Mouse (Mus musculus): ENCODE results near the gene Serpinb8.

- TF ChIP-seq CTCF (IDR thresholded peaks at IDR 0.05; ENCODE audit: low read depth) (no peak), EP300 (IDR thresholded peaks at IDR 0.05; ENCODE audit: low read depth) (no peak)
Measured at GRCm38 (mm10) chr1:107584932-107585331, 4.9 kb upstream of the Serpinb8 start.

Data from heart, postnatal 0 days (tissue).